Mouse (Mus musculus) central nervous system, embryonic 11.5 days (tissue): ENCODE measurements around the gene Serpinb3b. TPM values are rescaled to one million over a fixed set of nuclear protein-coding genes. Genes with fewer than 3 reads are reported as not detected.

Experiments used
- polyA plus RNA-seq: library from polyadenylated mRNA; depleted of rRNA; stranded (reverse); fragments of >200 nt; gene quantifications from 2 replicates; pipeline ENCODE4 v1.2.3, GENCODE M21; 2012; rRNA removed

Gene Serpinb3b
- polyA plus RNA-seq, result not detected in 2 replicates

GRCm38 (mm10) chr1:107278261-107278660, at the start of gene Serpinb3b, which contains the start of gene Serpinb3c:
TSS of gene Serpinb3b (minus strand) at chr1:107278361.
TSS of gene Serpinb3c (minus strand) at chr1:107278371.

Other genes starting within 250 kb of the Serpinb3b start
- not detected in 2 replicates for gene Serpinb3a, start 226.1 kb downstream of the Serpinb3b start, polyA plus RNA-seq
- not detected in 2 replicates for gene Serpinb3d, start 194.9 kb downstream of the Serpinb3b start, polyA plus RNA-seq
- gene Serpinb3c, start within 50 bp of the Serpinb3b start, polyA plus RNA-seq, result not detected in 2 replicates
- gene Serpinb11, start 82.8 kb upstream of the Serpinb3b start, polyA plus RNA-seq, result not detected in 2 replicates
- gene Serpinb7, start 121.3 kb upstream of the Serpinb3b start, polyA plus RNA-seq, result 0.02 TPM in 1 of 2 replicates, not detected in the other
- 0.44 and 0.45 TPM in 2 replicates for gene Serpinb2, start 233.1 kb upstream of the Serpinb3b start, polyA plus RNA-seq